Mouse (Mus musculus): ENCODE measurements around the gene Prmt7. TPM values are rescaled to one million over a fixed set of nuclear protein-coding genes. Genes with fewer than 3 reads are reported as not detected.
A peak's percentile ranks its signal among the peaks of the same experiment; 100 is the strongest.

Gene Prmt7
- total and polyA plus RNA-seq, 3 experiments: 63.3 to 74.5 TPM; not detected in 1

GRCm38 (mm10) chr8:106177594-106177993, 33.1 kb upstream of the Prmt7 start:
- peak in 1 of 2 experiments; percentile 39; a peak in 1 of 4 replicates for TF ChIP-seq EP300 (IDR thresholded peaks at IDR 0.05; ENCODE audit: low read depth in 1 of 2, low read length in 2 of 2)
- TF ChIP-seq SIN3A (IDR thresholded peaks at IDR 0.05; ENCODE audit: low read length): no peak
- peak; percentile 69 for TF ChIP-seq GATA1 (IDR thresholded peaks at IDR 0.05; ENCODE audit: low read depth, low read length)
- no peak for TF ChIP-seq ETS1 (IDR thresholded peaks at IDR 0.05; ENCODE audit: low read depth, low read length)
- 0 out of 2 replicates have a peak, but pooled peaks have one; percentile 18 for TF ChIP-seq TCF12 (IDR thresholded peaks at IDR 0.05; ENCODE audit: low read depth, low read length)
- TF ChIP-seq RCOR1 (IDR thresholded peaks at IDR 0.05; ENCODE audit: low read depth, low read length): 0 out of 2 replicates have a peak, but pooled peaks have one; percentile 52
- Histone ChIP-seq H3K9me3 (replicated peaks; ENCODE audit: insufficient read depth, low read length) (no peaks in the 10 kb centered on the region), H3K79me2 (ENCODE audit: control insufficient read depth, insufficient read depth, low read length, poor library complexity) (peaks cover 12% of the 10 kb centered on the region), H3K4me1 (ENCODE audit: control insufficient read depth in 1 of 2, insufficient read depth in 2 of 2, low read length in 2 of 2) (peaks cover 19 to 25% of the 10 kb centered on the region in 2 experiments), H3K9ac (ENCODE audit: control insufficient read depth, low read depth, low read length, poor library complexity, severe bottlenecking) (no peak overlapping the region), H3K36me3 (ENCODE audit: control insufficient read depth in 1 of 2, insufficient read depth in 2 of 2, low read length in 2 of 2) (peaks cover 7 to 30% of the 10 kb centered on the region in 2 experiments), H3K4me3 (ENCODE audit: control insufficient read depth in 1 of 2, insufficient read depth in 1 of 2, low read depth in 2 of 2, low read length in 2 of 2) (no peak overlapping the region), H3K27me3 (ENCODE audit: control insufficient read depth in 1 of 2, insufficient read depth in 2 of 2, low read length in 2 of 2) (no peaks in the 10 kb centered on the region), H3K27ac (ENCODE audit: control insufficient read depth, low read depth, low read length) (no peak overlapping the region)
- DNase-seq (ENCODE audit: low read depth, low spot score): no peak

DNA sequence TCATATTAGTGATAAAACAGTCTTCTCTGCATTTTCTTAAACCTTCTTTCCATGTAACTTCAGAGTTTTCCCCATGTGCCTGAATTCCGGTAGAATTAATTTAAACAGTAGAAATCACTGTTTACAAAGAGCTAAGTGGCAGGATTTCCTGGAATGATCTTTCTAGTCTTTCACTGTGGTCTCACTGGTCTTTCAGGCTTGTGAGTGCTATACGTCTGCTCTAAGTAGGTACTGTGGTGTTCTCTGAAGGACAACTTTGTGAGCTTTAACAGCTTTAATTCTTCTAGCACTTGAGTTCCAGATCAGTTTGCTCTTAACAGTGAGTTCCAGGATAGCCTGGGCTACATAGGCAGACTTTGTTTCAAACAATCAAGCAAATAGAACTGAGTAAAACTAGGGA, 32.3 kb upstream of the Prmt7 start:
- H3K27ac ChIP-seq (ENCODE audit: control insufficient read depth, low read depth, low read length): no peak overlapping the region
- no peak for DNase-seq (ENCODE audit: low read depth, low spot score)
- peaks cover 16 to 17% of the 10 kb centered on the region in 2 experiments for H3K4me1 ChIP-seq (ENCODE audit: control insufficient read depth in 1 of 2, insufficient read depth in 2 of 2, low read length in 2 of 2)
- no peak overlapping the region for H3K4me3 ChIP-seq (ENCODE audit: control insufficient read depth in 1 of 2, insufficient read depth in 1 of 2, low read depth in 2 of 2, low read length in 2 of 2)
- H3K9ac ChIP-seq (ENCODE audit: control insufficient read depth, low read depth, low read length, poor library complexity, severe bottlenecking): no peak overlapping the region
- H3K27me3 ChIP-seq (ENCODE audit: control insufficient read depth in 1 of 2, insufficient read depth in 2 of 2, low read length in 2 of 2): no peaks in the 10 kb centered on the region
- no peak for TF ChIP-seq SMC3 (IDR thresholded peaks at IDR 0.05; ENCODE audit: low read depth, low read length)
- TF ChIP-seq POLR2AphosphoS2 (IDR thresholded peaks at IDR 0.05; ENCODE audit: low read length): no peak
- TF ChIP-seq NELFE (IDR thresholded peaks at IDR 0.05; ENCODE audit: low read depth, low read length): no peak
- TF ChIP-seq TBP (IDR thresholded peaks at IDR 0.05; ENCODE audit: low read depth, low read length): no peak
- TF ChIP-seq NRF1 (IDR thresholded peaks at IDR 0.05; ENCODE audit: insufficient read depth, low read depth, low read length, poor library complexity, severe bottlenecking): no peak
- TF ChIP-seq USF1 (IDR thresholded peaks at IDR 0.05; ENCODE audit: low read depth, low read length): no peak
- no peak for TF ChIP-seq POLR2AphosphoS5 (IDR thresholded peaks at IDR 0.05; ENCODE audit: borderline replicate concordance, low read depth, low read length)
- no peak for TF ChIP-seq HCFC1 (IDR thresholded peaks at IDR 0.05; ENCODE audit: low read depth, low read length)
- H3K36me3 ChIP-seq (ENCODE audit: control insufficient read depth in 1 of 2, insufficient read depth in 2 of 2, low read length in 2 of 2): peaks cover 5 to 27% of the 10 kb centered on the region in 2 experiments
- no peaks in the 10 kb centered on the region for H3K9me3 ChIP-seq (replicated peaks; ENCODE audit: insufficient read depth, low read length)
- H3K79me2 ChIP-seq (ENCODE audit: control insufficient read depth, insufficient read depth, low read length, poor library complexity): peaks cover 12% of the 10 kb centered on the region

GRCm38 (mm10) chr8:106185628-106186270, 25.0 kb upstream of the Prmt7 start:
- Histone ChIP-seq H3K36me3 (ENCODE audit: control insufficient read depth in 1 of 2, insufficient read depth in 2 of 2, low read length in 2 of 2) (peaks cover 5 to 12% of the 10 kb centered on the region in 2 experiments), H3K9me3 (replicated peaks; ENCODE audit: insufficient read depth, low read length) (no peaks in the 10 kb centered on the region), H3K4me1 (ENCODE audit: control insufficient read depth in 1 of 2, insufficient read depth in 2 of 2, low read length in 2 of 2) (peaks cover 2 to 8% of the 10 kb centered on the region in 2 experiments), H3K4me3 (ENCODE audit: control insufficient read depth in 1 of 2, insufficient read depth in 1 of 2, low read depth in 2 of 2, low read length in 2 of 2) (no peak overlapping the region), H3K79me2 (ENCODE audit: control insufficient read depth, insufficient read depth, low read length, poor library complexity) (no peaks in the 10 kb centered on the region), H3K27me3 (ENCODE audit: control insufficient read depth in 1 of 2, insufficient read depth in 2 of 2, low read length in 2 of 2) (no peaks in the 10 kb centered on the region), H3K27ac (ENCODE audit: control insufficient read depth, low read depth, low read length) (no peak overlapping the region), H3K9ac (ENCODE audit: control insufficient read depth, low read depth, low read length, poor library complexity, severe bottlenecking) (no peak overlapping the region)
- no peak for TF ChIP-seq ZMIZ1 (IDR thresholded peaks at IDR 0.05; ENCODE audit: low read depth, low read length)
- no peak for TF ChIP-seq POLR2AphosphoS2 (IDR thresholded peaks at IDR 0.05; ENCODE audit: low read length)
- no peak for TF ChIP-seq BHLHE40 (IDR thresholded peaks at IDR 0.05; ENCODE audit: borderline replicate concordance, low read depth, low read length)
- TF ChIP-seq RCOR1 (IDR thresholded peaks at IDR 0.05; ENCODE audit: low read depth, low read length): no peak
- TF ChIP-seq TAL1 (IDR thresholded peaks at IDR 0.05; ENCODE audit: low read length): no peak
- TF ChIP-seq TCF12 (IDR thresholded peaks at IDR 0.05; ENCODE audit: low read depth, low read length): no peak
- no peak for TF ChIP-seq TBP (IDR thresholded peaks at IDR 0.05; ENCODE audit: low read depth, low read length)
- DNase-seq (ENCODE audit: low read depth, low spot score): no peak
